Mouse (Mus musculus): Measurements from ENCODE around the gene Kpna2. TPM values are rescaled to one million over a fixed set of nuclear protein-coding genes. Genes with fewer than 3 reads are reported as not detected.
A peak's percentile ranks its signal among the peaks of the same experiment; 100 is the strongest.
"Not testable (repeated sequence)": the region's sequence is repeated elsewhere in the genome, so short reads cannot be mapped to it uniquely, and the experiment has no call there.

The Kpna2 gene
- polyA plus RNA-seq, 1 experiment from 2014 or later: 411 TPM

GRCm38 (mm10) chr11:106987384-106987783 lies 12.0 kb downstream of the Kpna2 start:
- Histone ChIP-seq H3K4me3 (ENCODE audit: low read length) (no peak overlapping the region), H3K27ac (ENCODE audit: low read length) (no peak overlapping the region), H3K36me3 (ENCODE audit: insufficient read depth, low read length) (peaks cover 53% of the 10 kb centered on the region), H3K4me1 (ENCODE audit: insufficient read depth, low read length) (0 out of 2 replicates have a peak, but pooled peaks cover under 1% of the 10 kb centered on the region), H3K27me3 (ENCODE audit: insufficient read depth, low read length) (no peaks in the 10 kb centered on the region), H3K9me3 (ENCODE audit: low read length) (no peaks in the 10 kb centered on the region), H3K9ac (replicated peaks; ENCODE audit: low read length) (no peak overlapping the region), H3K4me2 (replicated peaks; ENCODE audit: low read depth, low read length) (no peak overlapping the region)
- ATAC-seq (ENCODE audit: low FRiP score, low TSS enrichment): no peak
- WGBS: 88% methylated on average over 2 of the region's 2 CpGs

GRCm38 (mm10) chr11:106985979-106986604 lies 13.2 kb downstream of the Kpna2 start:
- H3K4me1 ChIP-seq (ENCODE audit: insufficient read depth, low read length); H3K27ac ChIP-seq (ENCODE audit: low read length); H3K4me3 ChIP-seq (ENCODE audit: low read length); ATAC-seq (ENCODE audit: low FRiP score, low TSS enrichment); H3K27me3 ChIP-seq (ENCODE audit: insufficient read depth, low read length); H3K9ac ChIP-seq (replicated peaks; ENCODE audit: low read length); H3K9me3 ChIP-seq (ENCODE audit: low read length); H3K4me2 ChIP-seq (replicated peaks; ENCODE audit: low read depth, low read length): not testable (repeated sequence)
- WGBS: 80% methylated on average over 9 of the region's 9 CpGs
- H3K36me3 ChIP-seq (ENCODE audit: insufficient read depth, low read length): peaks cover 43% of the 10 kb centered on the region

GRCm38 (mm10) chr11:106982351-106982750 lies 17.0 kb downstream of the Kpna2 start:
- Histone ChIP-seq H3K9me3 (ENCODE audit: low read length) (no peaks in the 10 kb centered on the region), H3K27ac (ENCODE audit: low read length) (0 out of 2 replicates have a peak overlapping the region, but pooled peaks have one; percentile 36), H3K27me3 (ENCODE audit: insufficient read depth, low read length) (no peaks in the 10 kb centered on the region), H3K36me3 (ENCODE audit: insufficient read depth, low read length) (peaks cover 11% of the 10 kb centered on the region), H3K4me2 (replicated peaks; ENCODE audit: low read depth, low read length) (no peak overlapping the region), H3K4me1 (ENCODE audit: insufficient read depth, low read length) (peaks cover 4% of the 10 kb centered on the region; the same call in 1 of the 2 replicates), H3K4me3 (ENCODE audit: low read length) (no peak overlapping the region), H3K9ac (replicated peaks; ENCODE audit: low read length) (no peak overlapping the region)
- ATAC-seq (ENCODE audit: low FRiP score, low TSS enrichment): no peak
- 26% methylated on average over 5 of the region's 5 CpGs for WGBS

DNA sequence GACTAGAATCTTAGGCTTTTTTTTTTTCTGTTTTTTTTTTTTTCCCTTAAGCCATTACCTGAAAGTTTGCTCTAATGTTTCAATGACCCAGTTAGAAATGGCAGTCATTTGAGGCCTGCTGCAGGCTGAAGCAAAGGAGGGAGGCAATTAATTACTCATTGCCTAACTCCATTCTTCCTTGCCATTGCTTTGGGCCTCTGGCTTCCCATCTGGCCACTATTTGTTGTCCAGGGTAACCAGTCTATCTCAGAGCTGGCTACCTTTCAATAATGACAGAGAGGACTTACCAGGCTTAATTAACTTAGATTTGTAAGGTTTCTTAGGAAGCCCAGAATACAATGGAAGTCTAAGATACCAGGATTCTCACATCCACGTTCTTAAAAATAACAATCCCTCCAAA lies 17.6 kb downstream of the Kpna2 start:
- no peak for ATAC-seq (ENCODE audit: low FRiP score, low TSS enrichment)

DNA sequence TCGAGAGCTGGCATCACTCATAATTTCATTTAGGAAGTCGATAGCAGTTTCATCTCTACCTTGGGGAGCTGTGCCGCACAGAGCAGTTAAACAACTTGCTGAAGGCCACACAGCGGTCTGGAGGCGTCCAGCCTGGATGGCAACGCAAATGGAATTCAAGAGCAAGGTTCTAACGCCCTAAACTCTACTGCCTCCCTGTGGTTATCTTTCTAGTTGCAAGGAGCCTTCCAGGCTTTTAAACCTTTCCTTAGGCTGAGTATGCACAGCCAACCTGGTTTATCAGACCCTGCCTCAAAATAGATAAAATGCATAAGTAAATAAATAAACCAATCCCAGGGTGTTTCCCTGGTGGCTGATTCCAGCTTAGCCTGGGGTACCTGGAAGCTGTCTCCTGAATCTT lies 18.9 kb downstream of the Kpna2 start:
- no peak overlapping the region for H3K4me2 ChIP-seq (replicated peaks; ENCODE audit: low read depth, low read length)
- no peaks in the 10 kb centered on the region for H3K9me3 ChIP-seq (ENCODE audit: low read length)
- no peak overlapping the region for H3K9ac ChIP-seq (replicated peaks; ENCODE audit: low read length)
- no peak overlapping the region for H3K27ac ChIP-seq (ENCODE audit: low read length)
- H3K4me1 ChIP-seq (ENCODE audit: insufficient read depth, low read length): peaks cover 14% of the 10 kb centered on the region; the same call in 1 of the 2 replicates
- WGBS: 31% methylated on average over 7 of the region's 7 CpGs
- peaks cover 8% of the 10 kb centered on the region; the same call in 1 of the 2 replicates for H3K36me3 ChIP-seq (ENCODE audit: insufficient read depth, low read length)
- H3K27me3 ChIP-seq (ENCODE audit: insufficient read depth, low read length): no peaks in the 10 kb centered on the region
- no peak for ATAC-seq (ENCODE audit: low FRiP score, low TSS enrichment)
- no peak overlapping the region for H3K4me3 ChIP-seq (ENCODE audit: low read length)

More for the DNA sequence above, 17.6 kb downstream of the Kpna2 start:
- peaks cover 8% of the 10 kb centered on the region; the same call in 1 of the 2 replicates for H3K36me3 ChIP-seq (ENCODE audit: insufficient read depth, low read length)
- H3K4me3 ChIP-seq (ENCODE audit: low read length): no peak overlapping the region
- H3K27ac ChIP-seq (ENCODE audit: low read length): no peak overlapping the region
- no peaks in the 10 kb centered on the region for H3K27me3 ChIP-seq (ENCODE audit: insufficient read depth, low read length)
- H3K4me2 ChIP-seq (replicated peaks; ENCODE audit: low read depth, low read length): no peak overlapping the region
- WGBS: 73% methylated on average over 1 of the region's 1 CpGs
- peaks cover 4% of the 10 kb centered on the region; the same call in 1 of the 2 replicates for H3K4me1 ChIP-seq (ENCODE audit: insufficient read depth, low read length)
- H3K9ac ChIP-seq (replicated peaks; ENCODE audit: low read length): no peak overlapping the region
- H3K9me3 ChIP-seq (ENCODE audit: low read length): no peaks in the 10 kb centered on the region

- Histone ChIP-seq H3K27ac (ENCODE audit: low read length) (peak overlapping the region; percentile 43; the same call in 1 of the 2 replicates), H3K9ac (replicated peaks; ENCODE audit: low read length) (no peak overlapping the region), H3K4me2 (replicated peaks; ENCODE audit: low read depth, low read length) (no peak overlapping the region), H3K4me3 (ENCODE audit: low read length) (no peak overlapping the region), H3K9me3 (ENCODE audit: low read length) (no peaks in the 10 kb centered on the region), H3K27me3 (ENCODE audit: insufficient read depth, low read length) (no peaks in the 10 kb centered on the region), H3K36me3 (ENCODE audit: insufficient read depth, low read length) (no peaks in the 10 kb centered on the region), H3K4me1 (ENCODE audit: insufficient read depth, low read length) (0 out of 2 replicates have a peak, but pooled peaks cover 10% of the 10 kb centered on the region)
- ATAC-seq (ENCODE audit: low FRiP score, low TSS enrichment): peak; percentile 52
- WGBS: 61% methylated on average over 8 of the region's 8 CpGs
These were observed 23.1 kb downstream of the Kpna2 start for GRCm38 (mm10) chr11:106976194-106976593.

GRCm38 (mm10) chr11:106975419-106976177 lies 23.7 kb downstream of the Kpna2 start:
- Histone ChIP-seq H3K36me3 (ENCODE audit: insufficient read depth, low read length) (no peaks in the 10 kb centered on the region), H3K9me3 (ENCODE audit: low read length) (no peaks in the 10 kb centered on the region), H3K4me1 (ENCODE audit: insufficient read depth, low read length) (0 out of 2 replicates have a peak, but pooled peaks cover 10% of the 10 kb centered on the region), H3K4me3 (ENCODE audit: low read length) (no peak overlapping the region), H3K9ac (replicated peaks; ENCODE audit: low read length) (no peak overlapping the region), H3K27ac (ENCODE audit: low read length) (peak overlapping the region; percentile 43; the same call in 1 of the 2 replicates), H3K27me3 (ENCODE audit: insufficient read depth, low read length) (no peaks in the 10 kb centered on the region), H3K4me2 (replicated peaks; ENCODE audit: low read depth, low read length) (no peak overlapping the region)
- 50% methylated on average over 8 of the region's 8 CpGs for whole genome bisulfite sequencing
- peak; percentile 46 for ATAC-seq (ENCODE audit: low FRiP score, low TSS enrichment)

GRCm38 (mm10) chr11:106974440-106974839 lies 24.9 kb downstream of the Kpna2 start:
- 81% methylated on average over 2 of the region's 2 CpGs for WGBS

DNA sequence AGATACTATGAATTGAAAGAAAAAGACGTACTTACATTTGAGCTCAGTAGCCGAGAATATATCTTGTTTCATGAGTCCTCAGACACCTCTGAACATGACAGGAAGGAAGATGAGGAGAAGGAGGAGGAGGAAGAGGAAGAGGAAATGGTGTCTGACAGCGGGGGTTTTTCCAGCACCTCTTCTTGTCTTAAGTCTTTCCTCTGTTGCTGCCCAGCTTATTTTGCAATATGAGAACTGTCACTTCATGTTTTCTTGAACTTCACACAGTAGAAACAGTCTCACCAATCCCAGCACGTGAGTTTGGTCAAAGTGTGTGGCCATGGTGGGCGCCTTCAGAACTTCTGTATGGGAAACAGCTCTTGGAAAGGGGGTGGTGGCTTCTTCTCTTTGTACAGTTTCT lies 26.3 kb downstream of the Kpna2 start:
- Histone ChIP-seq H3K36me3 (ENCODE audit: insufficient read depth, low read length) (no peaks in the 10 kb centered on the region), H3K27ac (ENCODE audit: low read length) (no peak overlapping the region), H3K4me2 (replicated peaks; ENCODE audit: low read depth, low read length) (no peak overlapping the region), H3K27me3 (ENCODE audit: insufficient read depth, low read length) (no peaks in the 10 kb centered on the region), H3K4me1 (ENCODE audit: insufficient read depth, low read length) (0 out of 2 replicates have a peak, but pooled peaks cover 10% of the 10 kb centered on the region), H3K9me3 (ENCODE audit: low read length) (no peaks in the 10 kb centered on the region), H3K4me3 (ENCODE audit: low read length) (no peak overlapping the region), H3K9ac (replicated peaks; ENCODE audit: low read length) (no peak overlapping the region)
- 73% methylated on average over 5 of the region's 5 CpGs for WGBS
- no peak for ATAC-seq (ENCODE audit: low FRiP score, low TSS enrichment)

More at GRCm38 (mm10) chr11:106974440-106974839, 24.9 kb downstream of the Kpna2 start:
- no peak for ATAC-seq (ENCODE audit: low FRiP score, low TSS enrichment)
- Histone ChIP-seq H3K4me3 (ENCODE audit: low read length) (no peak overlapping the region), H3K4me1 (ENCODE audit: insufficient read depth, low read length) (0 out of 2 replicates have a peak, but pooled peaks cover 10% of the 10 kb centered on the region), H3K9ac (replicated peaks; ENCODE audit: low read length) (no peak overlapping the region), H3K9me3 (ENCODE audit: low read length) (no peaks in the 10 kb centered on the region), H3K4me2 (replicated peaks; ENCODE audit: low read depth, low read length) (no peak overlapping the region), H3K36me3 (ENCODE audit: insufficient read depth, low read length) (no peaks in the 10 kb centered on the region), H3K27ac (ENCODE audit: low read length) (no peak overlapping the region), H3K27me3 (ENCODE audit: insufficient read depth, low read length) (no peaks in the 10 kb centered on the region)
